Mouse (Mus musculus) MEL (cell line): ENCODE data around the gene Derl2. TPM values are rescaled to one million over a fixed set of nuclear protein-coding genes. Genes with fewer than 3 reads are reported as not detected.

Source experiments
- DNase-seq: peaks from one replicate; pipeline ENCODE4 v3.0.0; 2011; ENCODE audit warnings: low read depth, low spot score
- H3K27ac ChIP-seq: 2 replicates; pipeline ENCODE4 v1.5.1; 2012; ENCODE audit warnings: low read depth, mild to moderate bottlenecking, control low read depth, low read length, moderate library complexity; ENCODE audit not compliant: control insufficient read depth
- H3K27me3 ChIP-seq, 2 experiments: fragments of 150-350 bp in 1 of 2; sonication (generic) in 1 of 2; 2 replicates each; pipeline ENCODE4 v1.6.1; 2012; ENCODE audit warnings: low read length in 2 of 2, mild to moderate bottlenecking in 2 of 2, improper control_type of control experiment in 1 of 2, moderate library complexity in 1 of 2; ENCODE audit not compliant: insufficient read depth in 2 of 2, control insufficient read depth in 1 of 2
- H3K36me3 ChIP-seq, 2 experiments: 2 replicates each; pipeline ENCODE4 v1.6.1; 2012 to 2014; ENCODE audit warnings: low read length in 2 of 2, improper control_type of control experiment in 1 of 2, inconsistent platforms in 1 of 2, mild to moderate bottlenecking in 1 of 2; ENCODE audit not compliant: insufficient read depth in 2 of 2, control insufficient read depth in 1 of 2
- H3K4me1 ChIP-seq, 2 experiments: fragments of 150-350 bp in 1 of 2; sonication (generic) in 1 of 2; 2 replicates each; pipeline ENCODE4 v1.6.1; 2012; ENCODE audit warnings: low read length in 2 of 2, improper control_type of control experiment in 1 of 2, mild to moderate bottlenecking in 1 of 2; ENCODE audit not compliant: insufficient read depth in 2 of 2, control insufficient read depth in 1 of 2
- H3K4me3 ChIP-seq, 2 experiments: fragments of 150-350 bp in 1 of 2; sonication (generic) in 1 of 2; 2 replicates each; pipeline ENCODE4 v1.5.1; 2012; ENCODE audit warnings: low read depth in 2 of 2, low read length in 2 of 2, mild to moderate bottlenecking in 2 of 2, moderate library complexity in 2 of 2, control low read depth in 1 of 2, improper control_type of control experiment in 1 of 2; ENCODE audit not compliant: control insufficient read depth in 1 of 2, insufficient read depth in 1 of 2
- H3K79me2 ChIP-seq: 2 replicates; pipeline ENCODE4 v1.6.1; 2012; ENCODE audit warnings: mild to moderate bottlenecking, low read length, moderate library complexity; ENCODE audit not compliant: control insufficient read depth, poor library complexity, insufficient read depth
- H3K9ac ChIP-seq: 2 replicates; pipeline ENCODE4 v1.6.1; 2012; ENCODE audit warnings: low read depth, mild to moderate bottlenecking, control low read depth, low read length, moderate library complexity; ENCODE audit not compliant: control insufficient read depth, poor library complexity, severe bottlenecking
- H3K9me3 ChIP-seq: fragments of 150-350 bp; sonication (generic); replicated peaks from 2 replicates; pipeline ENCODE4 v1.6.1; 2012; ENCODE audit warnings: mild to moderate bottlenecking, low read length, improper control_type of control experiment, moderate library complexity; ENCODE audit not compliant: insufficient read depth
- BHLHE40 ChIP-seq: IDR thresholded peaks from 2 replicates; pipeline ENCODE4 v1.6.1; 2012; ENCODE audit warnings: low read depth, mild to moderate bottlenecking, inconsistent platforms, low read length, improper control_type of control experiment, borderline replicate concordance
- CHD1 ChIP-seq: IDR thresholded peaks from 2 replicates; pipeline ENCODE4 v1.6.1; 2012; ENCODE audit warnings: low read depth, mild to moderate bottlenecking, inconsistent platforms, low read length, improper control_type of control experiment
- E2F4 ChIP-seq: IDR thresholded peaks from 2 replicates; pipeline ENCODE4 v1.6.1; 2011; ENCODE audit warnings: low read depth, low read length, improper control_type of control experiment, borderline replicate concordance
- ELF1 ChIP-seq: IDR thresholded peaks from 2 replicates; pipeline ENCODE4 v1.6.1; 2014; ENCODE audit warnings: low read depth, mild to moderate bottlenecking, inconsistent platforms, low read length, improper control_type of control experiment, moderate library complexity
- EP300 ChIP-seq, 2 experiments: IDR thresholded peaks; 2 replicates each; pipeline ENCODE4 v1.6.1; 2011; ENCODE audit warnings: improper control_type of control experiment in 2 of 2, low read length in 2 of 2, low read depth in 1 of 2, mild to moderate bottlenecking in 1 of 2
- ETS1 ChIP-seq: IDR thresholded peaks from 2 replicates; pipeline ENCODE4 v1.6.1; 2012; ENCODE audit warnings: low read depth, mild to moderate bottlenecking, inconsistent platforms, low read length, improper control_type of control experiment, moderate library complexity
- GABPA ChIP-seq: IDR thresholded peaks from 2 replicates; pipeline ENCODE4 v1.6.1; 2012; ENCODE audit warnings: low read depth, mild to moderate bottlenecking, inconsistent platforms, low read length, improper control_type of control experiment, moderate library complexity
- JUND ChIP-seq: IDR thresholded peaks from 2 replicates; pipeline ENCODE4 v1.6.1; 2011; ENCODE audit warnings: low read depth, mild to moderate bottlenecking, improper control_type of control experiment, low read length
- KAT2A ChIP-seq: conservative IDR thresholded peaks from 2 replicates; pipeline ENCODE4 v1.6.1; 2012; ENCODE audit warnings: low read depth, low read length, improper control_type of control experiment, inconsistent platforms
- MAFK ChIP-seq: IDR thresholded peaks from 2 replicates; pipeline ENCODE4 v1.6.1; 2011; ENCODE audit warnings: low read depth, mild to moderate bottlenecking, low read length, improper control_type of control experiment, borderline replicate concordance
- MAX ChIP-seq: IDR thresholded peaks from 2 replicates; pipeline ENCODE4 v1.6.1; 2011; ENCODE audit warnings: low read length, improper control_type of control experiment
- MAZ ChIP-seq: IDR thresholded peaks from 2 replicates; pipeline ENCODE4 v1.6.1; 2012; ENCODE audit warnings: low read depth, mild to moderate bottlenecking, inconsistent platforms, low read length, improper control_type of control experiment
- MEF2A ChIP-seq: IDR thresholded peaks from 2 replicates; pipeline ENCODE4 v1.6.1; 2014; ENCODE audit warnings: low read depth, mild to moderate bottlenecking, inconsistent platforms, low read length, improper control_type of control experiment; ENCODE audit not compliant: poor library complexity, insufficient replicate concordance, severe bottlenecking; ENCODE audit errors: extremely low read depth
- MXI1 ChIP-seq: IDR thresholded peaks from 2 replicates; pipeline ENCODE4 v1.6.1; 2011; ENCODE audit warnings: mild to moderate bottlenecking, low read depth, low read length, improper control_type of control experiment
- MYC ChIP-seq: IDR thresholded peaks from 2 replicates; pipeline ENCODE4 v1.6.1; 2011; ENCODE audit warnings: low read depth, mild to moderate bottlenecking, low read length, improper control_type of control experiment, moderate library complexity
- NRF1 ChIP-seq: IDR thresholded peaks from 2 replicates; pipeline ENCODE4 v1.6.1; 2014; ENCODE audit warnings: low read depth, mild to moderate bottlenecking, inconsistent platforms, low read length, improper control_type of control experiment, moderate library complexity; ENCODE audit not compliant: poor library complexity, insufficient read depth, severe bottlenecking
- POLR2A ChIP-seq, 2 experiments: IDR thresholded peaks; 2 replicates each; pipeline ENCODE4 v1.6.1; 2011 to 2012; ENCODE audit warnings: low read length in 2 of 2, mild to moderate bottlenecking in 2 of 2, control low read depth in 1 of 2, improper control_type of control experiment in 1 of 2, low read depth in 1 of 2, moderate library complexity in 1 of 2; ENCODE audit not compliant: control insufficient read depth in 1 of 2, insufficient read depth in 1 of 2, poor library complexity in 1 of 2
- POLR2AphosphoS5 ChIP-seq: IDR thresholded peaks from 2 replicates; pipeline ENCODE4 v1.6.1; 2012; ENCODE audit warnings: low read depth, borderline replicate concordance, mild to moderate bottlenecking, inconsistent platforms, low read length, moderate library complexity, mixed read lengths
- SMC3 ChIP-seq: IDR thresholded peaks from 2 replicates; pipeline ENCODE4 v1.6.1; 2011; ENCODE audit warnings: low read depth, low read length, improper control_type of control experiment
- TAL1 ChIP-seq: IDR thresholded peaks from 2 replicates; pipeline ENCODE4 v1.6.1; 2012; ENCODE audit warnings: mild to moderate bottlenecking, inconsistent platforms, low read length, moderate library complexity, mixed read lengths
- TBP ChIP-seq: IDR thresholded peaks from 2 replicates; pipeline ENCODE4 v1.8.0; 2011; ENCODE audit warnings: low read depth, low read length, improper control_type of control experiment
- TCF12 ChIP-seq: IDR thresholded peaks from 2 replicates; pipeline ENCODE4 v1.6.1; 2014; ENCODE audit warnings: low read depth, mild to moderate bottlenecking, inconsistent platforms, low read length, improper control_type of control experiment, moderate library complexity
- ZC3H11A ChIP-seq: IDR thresholded peaks from 2 replicates; pipeline ENCODE4 v1.6.1; 2012; ENCODE audit warnings: low read depth, mild to moderate bottlenecking, inconsistent platforms, low read length, improper control_type of control experiment
- ZKSCAN1 ChIP-seq: IDR thresholded peaks from 2 replicates; pipeline ENCODE4 v1.6.1; 2012; ENCODE audit warnings: low read depth, mild to moderate bottlenecking, inconsistent platforms, low read length, improper control_type of control experiment, moderate library complexity
- ZNF384 ChIP-seq: IDR thresholded peaks from 2 replicates; pipeline ENCODE4 v1.6.1; 2012; ENCODE audit warnings: low read depth, mild to moderate bottlenecking, inconsistent platforms, low read length, improper control_type of control experiment
- polyA plus RNA-seq, 2 experiments: library from polyadenylated mRNA; stranded (reverse) in 1 of 2; unstranded in 1 of 2; fragments of >175 nt in 1 of 2; fragments of >200 nt in 1 of 2; gene quantifications; 2 replicates each; pipeline versions ENCODE4 v1.2.1 to v1.2.4; 2012; ENCODE audit warnings: low replicate concordance in 2 of 2, low read depth in 1 of 2; ENCODE audit not compliant: insufficient read length in 2 of 2, insufficient read depth in 1 of 2, missing spikeins in 1 of 2
- total RNA-seq: library from RNA; depleted of rRNA; stranded (reverse); fragments of 300-350 nt; gene quantifications from 2 replicates; pipeline ENCODE4 v1.2.3, GENCODE M21; 2012

Gene Derl2
- total and polyA plus RNA-seq, 3 experiments = 32.8 TPM; not detected in 1

- TF ChIP-seq TCF12 (peak; percentile 84), MAFK (no peak), BHLHE40 (peak; percentile 88; the same call in 1 of the 2 replicates), NRF1 (0 out of 2 replicates have a peak, but pooled peaks have one; percentile 5), POLR2AphosphoS5 (no peak), ZC3H11A (no peak), JUND (no peak), POLR2A (IDR thresholded peaks at IDR 0.05; ENCODE audit: control insufficient read depth in 1 of 2, insufficient read depth in 1 of 2, low read depth in 1 of 2, low read length in 2 of 2, poor library complexity in 1 of 2) (peak; percentile 87 to 92), ZNF384 (no peak), ETS1 (peak; percentile 25; the same call in 1 of the 2 replicates), EP300 (IDR thresholded peaks at IDR 0.05; ENCODE audit: low read depth in 1 of 2, low read length in 2 of 2) (no peak), MYC (peak; percentile 97), SMC3 (peak; percentile 97), CHD1 (no peak), KAT2A (peak; percentile 77), MXI1 (peak; percentile 100)
Measured at GRCm38 (mm10) chr11:70982557-70983228, 36.9 kb downstream of the Derl2 start, which contains the start of gene C1qbp (continued).

- Histone ChIP-seq H3K9me3 (no peaks in the 10 kb centered on the region), H3K27ac (peak overlapping the region; percentile 54)
- TF ChIP-seq E2F4 = no peak
- no peak for TF ChIP-seq MAX
- TF ChIP-seq ZC3H11A = no peak
- TF ChIP-seq ZKSCAN1 = no peak
- TF ChIP-seq ELF1 = no peak
- TF ChIP-seq TBP = no peak
- no peak for TF ChIP-seq MAZ
- TF ChIP-seq GABPA = no peak
- TF ChIP-seq TAL1 = no peak
- no peak for TF ChIP-seq EP300 (IDR thresholded peaks at IDR 0.05; ENCODE audit: low read depth in 1 of 2, low read length in 2 of 2)
- no peak for TF ChIP-seq MXI1
- TF ChIP-seq MEF2A = no peak
- no peak for TF ChIP-seq MYC
Measured at GRCm38 (mm10) chr11:70982030-70982429, 37.6 kb downstream of the Derl2 start.

More at GRCm38 (mm10) chr11:70982030-70982429, 37.6 kb downstream of the Derl2 start:
- Histone ChIP-seq H3K4me1 (peaks cover 5 to 10% of the 10 kb centered on the region in 2 experiments), H3K79me2 (peaks cover 31% of the 10 kb centered on the region), H3K4me3 (peak overlapping the region; percentile 90 to 92), H3K27me3 (no peaks in the 10 kb centered on the region), H3K9ac (peak overlapping the region; percentile 89), H3K36me3 (peaks cover 23 to 43% of the 10 kb centered on the region in 2 experiments)
- DNase-seq = peak; percentile 48
